Mouse (Mus musculus): ENCODE results near the gene Nrp1. TPM values are rescaled to one million over a fixed set of nuclear protein-coding genes. Genes with fewer than 3 reads are reported as not detected.

Nrp1 gene
- polyA plus RNA-seq, 1 experiment from 2014 or later: 62.6 TPM

DNA sequence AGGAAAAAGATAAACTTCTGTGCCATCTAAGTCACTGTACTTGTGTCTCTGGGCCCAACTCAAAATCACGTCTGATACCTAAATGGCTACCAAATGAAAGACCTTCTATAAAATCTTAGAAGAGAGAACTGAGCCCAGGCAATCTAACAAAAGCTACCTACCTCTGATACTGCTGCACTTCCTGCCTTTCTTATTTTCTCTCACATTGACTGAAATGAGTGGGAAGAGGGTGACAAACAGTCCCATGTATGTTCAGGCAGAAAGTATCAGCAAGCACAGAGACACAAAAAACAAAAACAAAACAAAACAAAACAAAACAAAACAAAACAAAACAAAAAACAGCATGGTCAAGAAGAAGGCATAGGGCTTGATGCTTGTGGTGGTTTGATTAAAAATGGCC lies 153.3 kb downstream of the Nrp1 start:
- H3K36me3 ChIP-seq: no peaks in the 10 kb centered on the region
- no peak overlapping the region for H3K27ac ChIP-seq
- no peak overlapping the region for H3K4me3 ChIP-seq
- H3K9me3 ChIP-seq (replicated peaks): no peaks in the 10 kb centered on the region
- no peaks in the 10 kb centered on the region for H3K4me1 ChIP-seq
- WGBS: 91% methylated on average over 1 of the region's 1 CpGs
- no peaks in the 10 kb centered on the region for H3K27me3 ChIP-seq (ENCODE audit: low read depth, poor library complexity, severe bottlenecking)
- no peak for DNase-seq (ENCODE audit: low spot score)

- no peak overlapping the region for H3K27ac ChIP-seq
- no peaks in the 10 kb centered on the region for H3K9me3 ChIP-seq (replicated peaks)
- DNase-seq (ENCODE audit: low spot score): no peak
- H3K36me3 ChIP-seq: no peaks in the 10 kb centered on the region
- no peaks in the 10 kb centered on the region for H3K27me3 ChIP-seq (ENCODE audit: low read depth, poor library complexity, severe bottlenecking)
- WGBS: 80% methylated on average over 3 of the region's 3 CpGs
- H3K4me3 ChIP-seq: no peak overlapping the region
- no peaks in the 10 kb centered on the region for H3K4me1 ChIP-seq
Measured at GRCm38 (mm10) chr8:128516846-128517446, 158.5 kb downstream of the Nrp1 start.

DNA sequence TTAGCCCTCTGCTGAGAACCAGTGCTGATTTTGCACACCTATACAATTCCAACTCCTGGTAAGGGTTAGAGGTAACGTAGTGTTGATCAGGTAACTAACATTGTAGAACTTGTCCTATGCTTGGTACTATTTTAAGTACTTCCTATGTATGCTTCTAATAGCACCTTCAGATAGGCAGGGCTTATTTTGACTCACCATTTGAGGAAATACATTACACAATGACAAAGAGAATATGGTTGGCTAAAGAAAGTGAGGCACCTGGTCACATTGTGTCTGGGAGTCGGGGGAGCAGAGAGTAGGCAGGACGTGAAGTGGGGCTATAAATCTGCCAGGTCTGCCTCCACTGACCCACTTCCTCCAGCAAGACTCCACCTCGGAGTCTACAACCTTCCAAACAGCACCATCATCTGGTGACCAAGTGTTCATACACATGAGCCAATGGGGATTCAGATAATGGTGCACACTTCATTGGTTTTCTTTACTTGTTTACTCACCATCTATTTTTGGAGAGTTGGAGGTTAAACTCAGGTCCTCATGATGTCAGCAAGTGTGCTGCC lies 159.2 kb downstream of the Nrp1 start:
- Histone ChIP-seq H3K27me3 (ENCODE audit: low read depth, poor library complexity, severe bottlenecking) (no peaks in the 10 kb centered on the region), H3K36me3 (no peaks in the 10 kb centered on the region), H3K4me1 (no peaks in the 10 kb centered on the region), H3K9me3 (replicated peaks) (no peaks in the 10 kb centered on the region), H3K4me3 (no peak overlapping the region), H3K27ac (no peak overlapping the region)
- DNase-seq (ENCODE audit: low spot score): no peak
- WGBS: 44% methylated on average over 4 of the region's 4 CpGs

GRCm38 (mm10) chr8:128519366-128519765 lies 161.0 kb downstream of the Nrp1 start:
- no peaks in the 10 kb centered on the region for H3K4me1 ChIP-seq
- no peaks in the 10 kb centered on the region for H3K36me3 ChIP-seq
- no peak overlapping the region for H3K27ac ChIP-seq
- no peak overlapping the region for H3K4me3 ChIP-seq
- DNase-seq (ENCODE audit: low spot score): no peak
- no peaks in the 10 kb centered on the region for H3K9me3 ChIP-seq (replicated peaks)
- 79% methylated on average over 1 of the region's 1 CpGs for WGBS
- no peaks in the 10 kb centered on the region for H3K27me3 ChIP-seq (ENCODE audit: low read depth, poor library complexity, severe bottlenecking)

GRCm38 (mm10) chr8:128523825-128524224 lies 165.4 kb downstream of the Nrp1 start:
- H3K9me3 ChIP-seq (replicated peaks): no peaks in the 10 kb centered on the region
- no peaks in the 10 kb centered on the region for H3K27me3 ChIP-seq (ENCODE audit: low read depth, poor library complexity, severe bottlenecking)
- H3K4me3 ChIP-seq: no peak overlapping the region
- no peak for DNase-seq (ENCODE audit: low spot score)
- H3K27ac ChIP-seq: no peak overlapping the region
- H3K4me1 ChIP-seq: peaks cover 4% of the 10 kb centered on the region; the same call in 1 of the 2 replicates
- H3K36me3 ChIP-seq: no peaks in the 10 kb centered on the region
- WGBS: 58% methylated on average over 7 of the region's 7 CpGs

- Histone ChIP-seq H3K36me3 (no peaks in the 10 kb centered on the region), H3K4me3 (no peak overlapping the region), H3K4me1 (peaks cover 9% of the 10 kb centered on the region), H3K27ac (no peak overlapping the region), H3K9me3 (replicated peaks) (no peaks in the 10 kb centered on the region), H3K27me3 (ENCODE audit: low read depth, poor library complexity, severe bottlenecking) (no peaks in the 10 kb centered on the region)
- DNase-seq (ENCODE audit: low spot score): no peak
- 72% methylated on average over 1 of the region's 1 CpGs for WGBS
Measured at GRCm38 (mm10) chr8:128525912-128526311, 167.5 kb downstream of the Nrp1 start.

- DNase-seq (ENCODE audit: low spot score): no peak
- no peaks in the 10 kb centered on the region for H3K27me3 ChIP-seq (ENCODE audit: low read depth, poor library complexity, severe bottlenecking)
- no peak overlapping the region for H3K4me3 ChIP-seq
- H3K27ac ChIP-seq: 0 out of 2 replicates have a peak overlapping the region, but pooled peaks have one; percentile 30
- WGBS: 59% methylated on average over 8 of the region's 8 CpGs
- no peaks in the 10 kb centered on the region for H3K9me3 ChIP-seq (replicated peaks)
- H3K36me3 ChIP-seq: no peaks in the 10 kb centered on the region
- peaks cover 9% of the 10 kb centered on the region for H3K4me1 ChIP-seq
Measured at GRCm38 (mm10) chr8:128528591-128529383, 170.4 kb downstream of the Nrp1 start.

DNA sequence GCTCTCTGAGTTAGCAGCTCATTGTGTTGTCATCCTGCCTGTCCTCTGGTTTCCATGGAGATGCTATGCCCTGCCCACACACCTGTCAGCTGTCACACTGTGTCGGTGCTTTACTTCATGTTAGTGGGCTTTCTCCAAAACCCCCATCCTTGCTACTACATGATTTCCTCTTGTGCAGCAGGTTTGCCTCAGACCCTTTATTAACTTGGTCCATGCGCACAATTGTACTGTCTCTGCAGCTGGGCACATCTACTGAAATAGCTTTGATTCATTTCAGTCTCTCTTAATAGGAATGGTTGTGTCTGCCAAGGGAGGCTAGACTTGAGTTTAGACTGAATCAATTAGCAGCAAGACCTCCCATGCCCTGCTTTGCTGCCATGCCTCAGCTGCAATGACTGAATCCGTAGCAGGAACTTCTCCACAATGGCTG lies 176.1 kb downstream of the Nrp1 start:
- no peak overlapping the region for H3K4me3 ChIP-seq

DNA sequence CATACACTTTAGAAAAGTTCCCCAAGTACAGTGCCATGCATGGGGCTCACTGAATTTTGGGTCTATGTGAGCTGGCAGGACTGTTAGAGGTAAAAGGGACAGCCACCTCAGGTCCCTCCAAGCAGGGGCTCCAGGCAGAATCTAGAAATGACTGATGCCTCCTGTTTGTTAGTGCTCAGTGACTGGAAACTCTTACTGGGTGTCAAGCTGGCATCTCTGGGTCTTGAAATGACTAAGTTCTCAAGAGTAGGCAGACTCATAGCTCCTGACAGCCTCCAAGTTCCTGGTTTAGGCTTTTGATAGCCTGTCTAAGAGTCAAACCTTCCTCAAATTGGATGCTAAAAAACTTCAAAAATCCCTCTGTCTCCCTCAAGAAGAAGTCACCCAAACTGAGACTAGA lies 177.3 kb downstream of the Nrp1 start:
- H3K4me3 ChIP-seq: no peak overlapping the region
- H3K9me3 ChIP-seq (replicated peaks): no peaks in the 10 kb centered on the region
- no peak for DNase-seq (ENCODE audit: low spot score)
- no peaks in the 10 kb centered on the region for H3K27me3 ChIP-seq (ENCODE audit: low read depth, poor library complexity, severe bottlenecking)
- no peaks in the 10 kb centered on the region for H3K36me3 ChIP-seq
- no peaks in the 10 kb centered on the region for H3K4me1 ChIP-seq
- no peak overlapping the region for H3K27ac ChIP-seq

More for the DNA sequence above, 176.1 kb downstream of the Nrp1 start:
- 67% methylated on average over 3 of the region's 3 CpGs for WGBS
- Histone ChIP-seq H3K27ac (no peak overlapping the region), H3K9me3 (replicated peaks) (no peaks in the 10 kb centered on the region), H3K27me3 (ENCODE audit: low read depth, poor library complexity, severe bottlenecking) (no peaks in the 10 kb centered on the region), H3K4me1 (no peaks in the 10 kb centered on the region), H3K36me3 (no peaks in the 10 kb centered on the region)
- no peak for DNase-seq (ENCODE audit: low spot score)

- 66% methylated on average over 1 of the region's 1 CpGs for WGBS
Measured at GRCm38 (mm10) chr8:128538378-128538777, 180.0 kb downstream of the Nrp1 start.

GRCm38 (mm10) chr8:128541355-128542090 lies 183.1 kb downstream of the Nrp1 start:
- H3K4me1 ChIP-seq: no peaks in the 10 kb centered on the region
- no peak overlapping the region for H3K4me3 ChIP-seq
- H3K27me3 ChIP-seq (ENCODE audit: low read depth, poor library complexity, severe bottlenecking): no peaks in the 10 kb centered on the region
- 78% methylated on average over 1 of the region's 1 CpGs for WGBS
- no peaks in the 10 kb centered on the region for H3K9me3 ChIP-seq (replicated peaks)
- no peaks in the 10 kb centered on the region for H3K36me3 ChIP-seq
- H3K27ac ChIP-seq: no peak overlapping the region
- no peak for DNase-seq (ENCODE audit: low spot score)

More at GRCm38 (mm10) chr8:128538378-128538777, 180.0 kb downstream of the Nrp1 start:
- Histone ChIP-seq H3K36me3 (no peaks in the 10 kb centered on the region), H3K27me3 (ENCODE audit: low read depth, poor library complexity, severe bottlenecking) (no peaks in the 10 kb centered on the region), H3K4me1 (no peaks in the 10 kb centered on the region), H3K27ac (no peak overlapping the region), H3K4me3 (no peak overlapping the region), H3K9me3 (replicated peaks) (no peaks in the 10 kb centered on the region)
- no peak for DNase-seq (ENCODE audit: low spot score)

GRCm38 (mm10) chr8:128544128-128544846 lies 185.9 kb downstream of the Nrp1 start:
- no peaks in the 10 kb centered on the region for H3K9me3 ChIP-seq (replicated peaks)
- 88% methylated on average over 2 of the region's 2 CpGs for WGBS
- no peaks in the 10 kb centered on the region for H3K36me3 ChIP-seq
- no peak overlapping the region for H3K27ac ChIP-seq
- no peaks in the 10 kb centered on the region for H3K4me1 ChIP-seq
- no peak overlapping the region for H3K4me3 ChIP-seq
- H3K27me3 ChIP-seq (ENCODE audit: low read depth, poor library complexity, severe bottlenecking): no peaks in the 10 kb centered on the region
- no peak for DNase-seq (ENCODE audit: low spot score)
